Mouse (Mus musculus) v-Abl transformed pro-B cells (cell line): ENCODE measurements around the gene Retn.

Experiments used
- in situ Hi-C, 2 experiments: fragments of 400-800 bp; cut with MboI; formaldehyde crosslinking; loops; one replicate each; pipeline ENCODE4 v1.15.1; 2025; ENCODE audit not compliant: unreplicated experiment in 2 of 2

Retn gene

GRCm38 (mm10) chr8:3701491-3701890, 45.9 kb downstream of the Retn start:
- in situ Hi-C loops: loop anchor here (25.0 kb wide), 4 partner anchors 436 to 1086 kb away; partner anchors contain the start of genes Cd209g (in 1 of the 2) and Shcbp1 (in 1 of the 2)

GRCm38 (mm10) chr8:3705711-3706110, 50.1 kb downstream of the Retn start:
- in situ Hi-C loops: loop anchor here (25.0 kb wide), 4 partner anchors 432 to 1082 kb away; partner anchors contain the start of genes Cd209g (in 1 of the 2) and Shcbp1 (in 1 of the 2)

GRCm38 (mm10) chr8:3707611-3708010, 52.0 kb downstream of the Retn start:
- in situ Hi-C loops: loop anchor here (25.0 kb wide), 4 partner anchors 430 to 1080 kb away; partner anchors contain the start of genes Cd209g (in 1 of the 2) and Shcbp1 (in 1 of the 2)
